Mouse (Mus musculus) CH12.LX (cell line): Measurements from ENCODE around the gene Gnptab.

Source experiments
- CTCF ChIP-seq, 2 experiments: IDR thresholded peaks in 1 of 2; conservative IDR thresholded peaks in 1 of 2; 2 replicates each; pipeline ENCODE4 v1.5.1; 2011 to 2012; ENCODE audit warnings: low read depth in 2 of 2, low read length in 2 of 2, improper control_type of control experiment in 1 of 2, inconsistent platforms in 1 of 2, mild to moderate bottlenecking in 1 of 2, moderate library complexity in 1 of 2
- E2F4 ChIP-seq: IDR thresholded peaks from 2 replicates; pipeline ENCODE4 v1.6.1; 2011; ENCODE audit warnings: low read depth, low read length, improper control_type of control experiment; ENCODE audit not compliant: insufficient replicate concordance
- NELFE ChIP-seq: IDR thresholded peaks from 2 replicates; pipeline ENCODE4 v1.6.1; 2011; ENCODE audit warnings: low read depth, low read length, improper control_type of control experiment
- PAX5 ChIP-seq: IDR thresholded peaks from 2 replicates; pipeline ENCODE4 v1.6.1; 2012; ENCODE audit warnings: low read length, inconsistent platforms, mixed read lengths
- POLR2A ChIP-seq: IDR thresholded peaks from 2 replicates; pipeline ENCODE4 v1.6.1; 2011; ENCODE audit warnings: low read depth, mild to moderate bottlenecking, improper control_type of control experiment, low read length
- RAD21 ChIP-seq: IDR thresholded peaks from 2 replicates; pipeline ENCODE4 v1.6.1; 2011; ENCODE audit warnings: low read depth, mild to moderate bottlenecking, low read length, improper control_type of control experiment, moderate library complexity
- RCOR1 ChIP-seq: conservative IDR thresholded peaks from 2 replicates; pipeline ENCODE4 v1.6.1; 2012; ENCODE audit warnings: low read depth, mild to moderate bottlenecking, inconsistent platforms, low read length, improper control_type of control experiment
- USF1 ChIP-seq: IDR thresholded peaks from 2 replicates; pipeline ENCODE4 v1.6.1; 2014; ENCODE audit warnings: low read depth, mild to moderate bottlenecking, inconsistent platforms, low read length, improper control_type of control experiment
- ZC3H11A ChIP-seq: IDR thresholded peaks from 2 replicates; pipeline ENCODE4 v1.6.1; 2012; ENCODE audit warnings: low read depth, mild to moderate bottlenecking, inconsistent platforms, low read length, improper control_type of control experiment

GRCm38 (mm10) chr10:88340660-88341059, 38.3 kb upstream of the Gnptab start:
- no peak for TF ChIP-seq CTCF (conservative IDR thresholded peaks at IDR 0.05 in 1 of 2, IDR thresholded peaks at IDR 0.05 in 1 of 2; ENCODE audit: low read depth in 2 of 2, low read length in 2 of 2)
- no peak for TF ChIP-seq USF1
- no peak for TF ChIP-seq NELFE
- no peak for TF ChIP-seq POLR2A
- TF ChIP-seq ZC3H11A: no peak
- no peak for TF ChIP-seq PAX5
- no peak for TF ChIP-seq RCOR1
- TF ChIP-seq RAD21: no peak
- no peak for TF ChIP-seq E2F4
